Mouse (Mus musculus) ES-E14 (cell line): ENCODE results near the gene Gbp9. TPM values are rescaled to one million over a fixed set of nuclear protein-coding genes. Genes with fewer than 3 reads are reported as not detected.
"Not testable (repeated sequence)": the region's sequence is repeated elsewhere in the genome, so short reads cannot be mapped to it uniquely, and the experiment has no call there.

Source experiments
- DNase-seq: peaks from one replicate; pipeline ENCODE4 v3.0.0-alpha.2; 2013; ENCODE audit warnings: low read depth, low spot score
- H3K27ac ChIP-seq: 2 replicates; pipeline ENCODE4 v1.5.1; 2012; ENCODE audit warnings: low read depth, mild to moderate bottlenecking, low read length, moderate library complexity, mixed read lengths; ENCODE audit not compliant: poor library complexity, insufficient read depth, severe bottlenecking
- H3K36me3 ChIP-seq: 2 replicates; pipeline ENCODE4 v1.6.1; 2012; ENCODE audit warnings: mild to moderate bottlenecking, low read length, moderate library complexity, mixed read lengths; ENCODE audit not compliant: control insufficient read depth, poor library complexity, insufficient read depth, severe bottlenecking
- H3K4me1 ChIP-seq, 2 experiments: fragments of 150-350 bp in 1 of 2; sonication (generic) in 1 of 2; 2 replicates each; pipeline ENCODE4 v1.6.1; 2012; ENCODE audit warnings: low read length in 2 of 2, mild to moderate bottlenecking in 1 of 2, mixed read lengths in 1 of 2; ENCODE audit not compliant: control insufficient read depth in 2 of 2, insufficient read depth in 2 of 2, poor library complexity in 1 of 2
- H3K4me3 ChIP-seq, 2 experiments: fragments of 150-350 bp in 1 of 2; sonication (generic) in 1 of 2; 2 replicates each; pipeline ENCODE4 v1.5.1; 2012; ENCODE audit warnings: low read length in 2 of 2, low read depth in 1 of 2, mild to moderate bottlenecking in 1 of 2, mixed read lengths in 1 of 2; ENCODE audit not compliant: insufficient read depth in 1 of 2, poor library complexity in 1 of 2, severe bottlenecking in 1 of 2
- H3K9ac ChIP-seq: 2 replicates; pipeline ENCODE4 v1.6.1; 2012; ENCODE audit warnings: low read depth, mild to moderate bottlenecking, low read length, mixed read lengths; ENCODE audit not compliant: poor library complexity, insufficient read depth, severe bottlenecking
- H3K9me3 ChIP-seq: fragments of 150-350 bp; sonication (generic); 2 replicates; pipeline ENCODE4 v1.6.1; 2012; ENCODE audit warnings: low read depth, mild to moderate bottlenecking, low read length; ENCODE audit not compliant: control insufficient read depth, insufficient read depth
- CHD2 ChIP-seq: IDR thresholded peaks from 2 replicates; pipeline ENCODE4 v1.6.1; 2014; ENCODE audit warnings: mild to moderate bottlenecking, low read depth, low read length, inconsistent platforms
- HCFC1 ChIP-seq: IDR thresholded peaks from 2 replicates; pipeline ENCODE4 v1.6.1; 2012; ENCODE audit warnings: low read length, inconsistent platforms, borderline replicate concordance; ENCODE audit not compliant: insufficient read depth
- MAFK ChIP-seq: IDR thresholded peaks from 2 replicates; pipeline ENCODE4 v1.6.1; 2014; ENCODE audit warnings: mild to moderate bottlenecking, low read depth, low read length, inconsistent platforms; ENCODE audit not compliant: insufficient read depth
- ZC3H11A ChIP-seq: IDR thresholded peaks from 2 replicates; pipeline ENCODE4 v1.6.1; 2012; ENCODE audit warnings: low read depth, mild to moderate bottlenecking, inconsistent platforms, low read length, borderline replicate concordance
- ZNF384 ChIP-seq: IDR thresholded peaks from 2 replicates; pipeline ENCODE4 v1.6.1; 2012; ENCODE audit warnings: low read depth, low read length, inconsistent platforms
- in situ Hi-C, 2 experiments: fragments of 600-800 bp; cut with MboI; formaldehyde crosslinking; loops; one replicate each; pipeline ENCODE4 v1.15.1; 2025; ENCODE audit warnings: low sequenced_read_pairs in 2 of 2, inconsistent platforms in 1 of 2; ENCODE audit not compliant: unreplicated experiment in 2 of 2
- total RNA-seq: library from RNA; depleted of rRNA; stranded (reverse); fragments of 300-350 nt; gene quantifications from 2 replicates; pipeline ENCODE4 v1.2.3, GENCODE M21; 2012; rRNA removed

Gbp9 gene
- 0.79 and 1.5 TPM in 2 replicates for total RNA-seq

DNA sequence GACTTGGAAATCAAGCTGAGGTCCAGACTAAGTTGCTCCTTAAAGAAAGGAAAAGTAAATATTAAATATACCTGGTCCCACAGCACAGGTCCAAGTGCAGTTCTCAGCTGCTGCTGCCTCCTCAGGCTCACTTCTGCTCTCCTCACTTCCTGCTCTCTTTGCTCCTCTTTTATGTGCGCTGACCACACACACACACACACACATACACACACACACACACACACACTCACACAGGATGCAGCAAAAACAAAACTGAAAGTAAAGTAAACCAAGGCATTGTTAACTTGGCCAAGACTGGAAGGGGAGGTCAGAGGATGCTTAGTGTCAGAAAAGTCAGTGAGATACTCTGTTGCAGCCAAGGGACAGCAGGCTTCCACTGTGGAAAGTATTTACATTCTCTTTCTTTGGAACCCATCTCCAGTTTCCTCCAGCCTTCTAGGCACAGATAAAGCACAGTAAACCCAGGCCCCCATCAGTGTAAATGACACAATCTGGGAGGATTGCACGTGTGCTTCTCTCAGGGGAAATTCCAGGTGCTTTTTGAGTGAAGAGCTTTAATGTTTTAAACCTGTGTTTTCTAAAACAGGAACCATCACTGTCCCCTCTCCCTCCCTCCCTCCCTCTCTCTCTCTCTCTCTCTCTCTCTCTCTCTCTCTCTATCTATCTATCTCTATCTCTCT is at the start of gene Gbp9, which contains the start of the genes Gbp8 and Gbp4:
Gbp9 (minus strand) TSS at position 131 of the 680 bp plus-strand sequence.
Gbp8 (minus strand) TSS at position 132 of the 680 bp plus-strand sequence.
Gbp4 (minus strand) TSS at position 178 of the 680 bp plus-strand sequence.
- H3K9ac ChIP-seq, H3K4me1 ChIP-seq, H3K36me3 ChIP-seq, H3K4me3 ChIP-seq, in situ Hi-C loops, H3K9me3 ChIP-seq, DNase-seq: not testable (repeated sequence)
- H3K27ac ChIP-seq = peak within 1 kb of the TSS; percentile 45; the same call in 1 of the 2 replicates

DNA sequence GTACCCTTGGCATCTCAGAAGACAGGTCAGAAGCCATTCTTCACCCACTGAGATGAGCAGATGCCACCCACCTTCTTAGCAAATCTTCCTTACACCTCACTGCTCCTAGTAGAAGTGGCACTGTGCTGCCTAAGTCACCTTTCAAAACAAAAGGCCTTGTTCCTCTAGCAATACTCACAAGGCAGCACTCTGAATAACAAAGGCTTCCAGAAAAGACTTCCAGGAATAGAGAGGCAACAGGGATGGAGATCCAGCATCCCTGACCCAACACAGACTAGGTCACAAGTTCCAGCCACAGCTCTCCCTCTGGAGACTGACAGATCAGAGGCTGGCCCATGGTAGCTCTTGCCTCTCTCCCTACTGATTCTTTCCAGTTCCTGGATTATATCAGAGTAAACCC is 42.1 kb upstream of the Gbp9 start:
- no peak for TF ChIP-seq ZC3H11A
- TF ChIP-seq MAFK = no peak
- no peak for TF ChIP-seq CHD2
- no peak for TF ChIP-seq HCFC1
- TF ChIP-seq ZNF384 = no peak
- Histone ChIP-seq H3K9me3 (no peaks in the 10 kb centered on the region), H3K9ac (no peak overlapping the region), H3K27ac (no peak overlapping the region), H3K4me1 (peaks cover 1 to 4% of the 10 kb centered on the region in 2 experiments; a peak in 3 of 4 replicates), H3K36me3 (no peaks in the 10 kb centered on the region), H3K4me3 (no peak overlapping the region)
- in situ Hi-C loops = no loop called here
- peak; percentile 27 for DNase-seq

DNA sequence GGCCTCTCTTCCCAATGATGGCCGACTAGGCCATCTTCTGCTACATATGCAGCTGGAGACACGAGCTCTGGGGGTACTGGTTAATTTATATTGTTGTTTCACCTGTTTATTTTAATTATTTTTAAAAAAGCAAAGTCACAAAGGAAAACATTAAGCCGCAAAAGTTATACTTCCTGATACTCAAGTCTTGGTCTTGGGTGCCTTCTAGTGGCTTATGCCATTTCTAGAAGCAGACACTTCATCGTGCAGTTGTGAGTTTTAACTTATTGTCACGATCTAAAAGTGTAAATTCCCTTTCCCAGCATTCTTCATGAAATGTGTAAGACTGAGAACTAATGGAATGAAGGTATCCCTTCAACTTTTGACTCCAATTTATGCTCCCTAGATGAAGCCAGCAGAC is 17.2 kb upstream of the Gbp9 start:
- no peak for TF ChIP-seq ZC3H11A
- TF ChIP-seq MAFK = no peak
- TF ChIP-seq CHD2 = no peak
- no peak for TF ChIP-seq HCFC1
- TF ChIP-seq ZNF384 = no peak
- no peaks in the 10 kb centered on the region for H3K9me3 ChIP-seq
- H3K36me3 ChIP-seq = no peaks in the 10 kb centered on the region
- in situ Hi-C loops = no loop called here
- no peak overlapping the region for H3K27ac ChIP-seq
- no peak overlapping the region for H3K4me3 ChIP-seq
- no peaks in the 10 kb centered on the region for H3K4me1 ChIP-seq
- H3K9ac ChIP-seq = no peak overlapping the region
- no peak for DNase-seq

DNA sequence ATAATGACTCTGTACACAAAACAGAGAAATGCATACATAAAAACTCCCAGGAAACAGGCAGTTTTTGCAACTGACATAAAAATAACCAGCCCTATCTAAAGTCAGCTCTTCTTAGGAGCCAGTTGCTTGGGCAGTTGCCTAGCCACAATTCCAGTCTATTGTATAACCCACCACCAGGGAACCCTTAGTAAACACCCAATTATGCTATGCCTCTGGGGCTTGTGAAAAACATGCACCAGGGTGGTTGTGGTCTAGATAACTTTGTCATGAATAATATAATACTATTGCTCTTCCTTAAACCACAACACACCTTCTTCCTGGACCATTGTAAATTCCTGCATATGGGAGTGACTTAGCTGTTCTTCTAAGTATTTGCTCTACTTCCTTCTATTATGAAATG is 14.7 kb upstream of the Gbp9 start:
- Histone ChIP-seq H3K27ac (no peak overlapping the region), H3K9ac (no peak overlapping the region), H3K9me3 (no peaks in the 10 kb centered on the region), H3K4me1 (no peaks in the 10 kb centered on the region), H3K4me3 (no peak overlapping the region), H3K36me3 (no peaks in the 10 kb centered on the region)
- no peak for DNase-seq
- TF ChIP-seq MAFK = no peak
- TF ChIP-seq CHD2 = no peak
- TF ChIP-seq ZNF384 = no peak
- no peak for TF ChIP-seq ZC3H11A
- TF ChIP-seq HCFC1 = no peak
- in situ Hi-C loops = no loop called here

DNA sequence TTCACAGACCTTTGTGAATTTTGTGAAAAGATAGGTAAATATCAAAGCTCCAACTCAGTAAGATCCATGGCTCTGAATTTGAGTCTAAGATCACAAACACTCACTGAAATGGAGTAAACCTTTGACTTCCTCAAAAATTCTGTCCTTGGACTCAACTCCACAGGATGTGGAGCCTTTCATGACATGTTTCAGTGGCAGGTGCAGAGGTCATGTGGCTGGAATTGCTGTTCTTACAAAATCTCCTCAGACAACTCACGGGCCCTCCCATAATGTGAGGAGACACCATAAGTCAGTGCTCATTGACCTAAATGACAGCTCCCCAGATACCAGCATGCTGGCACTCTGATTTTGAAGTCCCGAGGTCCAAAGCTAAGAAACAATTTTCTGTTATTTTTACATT is 8.7 kb upstream of the Gbp9 start:
- H3K4me1 ChIP-seq = peaks cover 0 to 11% of the 10 kb centered on the region in 2 experiments; a peak in 2 of 4 replicates
- H3K27ac ChIP-seq, H3K36me3 ChIP-seq, DNase-seq, H3K4me3 ChIP-seq, H3K9me3 ChIP-seq, in situ Hi-C loops, H3K9ac ChIP-seq: not testable (repeated sequence)
